Mouse (Mus musculus) cerebellum, postnatal 14 days (tissue): ENCODE data around the gene Selplg.

ENCODE experiments used
- DNase-seq, 2 experiments: peaks; one replicate each; pipeline ENCODE4 v3.0.0; 2021; ENCODE audit warnings: mixed read lengths in 2 of 2

The Selplg gene

GRCm38 (mm10) chr5:113815638-113816152 lies 16.7 kb downstream of the Selplg start:
- peak; percentile 83 to 90 for DNase-seq

- DNase-seq: no peak
These were observed 17.4 kb downstream of the Selplg start for GRCm38 (mm10) chr5:113815041-113815389.

- DNase-seq: no peak
These were observed 18.1 kb downstream of the Selplg start for GRCm38 (mm10) chr5:113814111-113815040.

GRCm38 (mm10) chr5:113813608-113814007 lies 18.8 kb downstream of the Selplg start:
- no peak for DNase-seq

- DNase-seq: no peak
These were observed 19.8 kb downstream of the Selplg start for GRCm38 (mm10) chr5:113812638-113813037.

- peak in 1 of 2 experiments; percentile 32 for DNase-seq
These were observed 20.5 kb downstream of the Selplg start for GRCm38 (mm10) chr5:113811824-113812420.

- no peak for DNase-seq
These were observed 22.3 kb downstream of the Selplg start for GRCm38 (mm10) chr5:113810111-113810510.

- no peak for DNase-seq
These were observed 24.3 kb downstream of the Selplg start for GRCm38 (mm10) chr5:113808177-113808576.

- no peak for DNase-seq
These were observed 24.7 kb downstream of the Selplg start for GRCm38 (mm10) chr5:113807712-113808111.

GRCm38 (mm10) chr5:113806414-113806813 lies 26.0 kb downstream of the Selplg start:
- no peak for DNase-seq

- DNase-seq: no peak
These were observed 27.1 kb downstream of the Selplg start for GRCm38 (mm10) chr5:113805301-113805700.

GRCm38 (mm10) chr5:113804395-113804966 lies 28.0 kb downstream of the Selplg start:
- DNase-seq: no peak

- DNase-seq: peak; percentile 38 to 40
These were observed 32.2 kb downstream of the Selplg start, which contains the start of gene Tmem119 for GRCm38 (mm10) chr5:113800280-113800679. Gene Tmem119, minus strand, starts transcription at chr5:113800516.

- no peak for DNase-seq
These were observed 32.8 kb downstream of the Selplg start for GRCm38 (mm10) chr5:113799691-113800090.

GRCm38 (mm10) chr5:113798525-113798924 lies 33.9 kb downstream of the Selplg start:
- DNase-seq: no peak

- DNase-seq: no peak
These were observed 35.1 kb downstream of the Selplg start for GRCm38 (mm10) chr5:113797149-113797882.

- no peak for DNase-seq
These were observed 35.9 kb downstream of the Selplg start for GRCm38 (mm10) chr5:113796401-113797148.

GRCm38 (mm10) chr5:113791197-113792095 lies 41.0 kb downstream of the Selplg start:
- DNase-seq: no peak

- no peak for DNase-seq
These were observed 41.8 kb downstream of the Selplg start for GRCm38 (mm10) chr5:113790453-113791196.
